ENCODE assay signal across 25 mouse cellular contexts in genomic region chr5:75257067-75257466, GRCm38 (mm10).
DNase-seq lines count a peak whose midpoint lies in the region; ATAC-seq and TF ChIP-seq lines count a peak whose summit lies in the region.
"Had no signal": no experiment of that assay in that cellular context is flagged by ENCODE, and none has a peak within 500 bp of the region (broad histone marks: within the 10 kb centered on the region; RNA-seq: fewer than 3 reads in every experiment).

No protein-coding gene starts in this region.

- no peak for TF ChIP-seq CTCF in hindbrain, postnatal 0 days (IDR thresholded peaks at IDR 0.05; ENCODE audit: low read depth)

- H3K27me3 ChIP-seq in hindbrain, postnatal 0 days (ENCODE audit: insufficient read depth, low read length), result no peaks in the 10 kb centered on the region
- H3K27me3 ChIP-seq: embryonic facial prominence, embryonic 15.5 days; heart, embryonic 13.5 days had no signal

- ATAC-seq in hindbrain, postnatal 0 days, result no peak
- ATAC-seq: activated CD4-positive, CD25-positive, alpha-beta regulatory T cell, adult 4 months; CD4-positive, CD25-positive, alpha-beta regulatory T cell, adult 4 months; forebrain, embryonic 14.5 days; intestine, embryonic 16.5 days; Patski had no signal

- no peak overlapping the region for H3K27ac ChIP-seq in hindbrain, postnatal 0 days
- H3K27ac ChIP-seq: embryonic facial prominence, embryonic 15.5 days; forebrain, embryonic 10.5 days; heart, adult 2 months; heart, embryonic 13.5 days; hindbrain, embryonic 10.5 days; hindbrain, embryonic 14.5 days; kidney, postnatal 0 days had no signal

- H3K9me3 ChIP-seq in hindbrain, postnatal 0 days (ENCODE audit: low read length), result no peaks in the 10 kb centered on the region
- H3K9me3 ChIP-seq: embryonic facial prominence, embryonic 15.5 days; heart, embryonic 13.5 days had no signal

- no peaks in the 10 kb centered on the region for H3K4me1 ChIP-seq in hindbrain, postnatal 0 days (ENCODE audit: insufficient read depth, low read length)
- H3K4me1 ChIP-seq: embryonic facial prominence, embryonic 15.5 days; hindbrain, embryonic 10.5 days had no signal

- no peak overlapping the region for H3K4me3 ChIP-seq in hindbrain, postnatal 0 days (ENCODE audit: low read length)
- H3K4me3 ChIP-seq: embryonic facial prominence, embryonic 15.5 days; erythroblast, embryonic 14.5 days; forebrain, embryonic 10.5 days; heart, adult 2 months; heart, embryonic 13.5 days; hindbrain, embryonic 10.5 days had no signal

- 76% methylated on average over 2 of the region's 2 CpGs for WGBS in hindbrain, postnatal 0 days

- H3K9ac ChIP-seq in hindbrain, postnatal 0 days (replicated peaks; ENCODE audit: low read length), result no peak overlapping the region
- H3K9ac ChIP-seq: embryonic facial prominence, embryonic 15.5 days; heart, embryonic 13.5 days; hindbrain, embryonic 14.5 days had no signal

- no peak overlapping the region for H3K4me2 ChIP-seq in hindbrain, postnatal 0 days (ENCODE audit: low read depth, low read length)
- H3K4me2 ChIP-seq: embryonic facial prominence, embryonic 15.5 days; heart, embryonic 13.5 days; hindbrain, embryonic 14.5 days had no signal

- peak; percentile 83 for DNase-seq in heart, adult 11 months
- no peak for DNase-seq in heart, adult 8-10 months (ENCODE audit: low spot score)
- peak; percentile 15 for DNase-seq in kidney, postnatal 10 days
- DNase-seq in kidney, adult 9 months, result no peak
- DNase-seq in adipocyte (ENCODE audit: low spot score), result peak; percentile 51
- DNase-seq in layer of hippocampus, postnatal 25 days (ENCODE audit: extremely low spot score in 1 of 2, low spot score in 1 of 2), result no peak
- DNase-seq in hindbrain, postnatal 0 days (ENCODE audit: low spot score), result no peak
- DNase-seq: B cell, adult 2 months; cerebellum, adult 2 months; cerebellum, postnatal 10 days; gastrocnemius, postnatal 36 days; kidney, adult 8-10 months had no signal

- no peaks in the 10 kb centered on the region for H3K36me3 ChIP-seq in hindbrain, postnatal 0 days (ENCODE audit: insufficient read depth, low read length)
- H3K36me3 ChIP-seq: embryonic facial prominence, embryonic 15.5 days; forebrain, embryonic 10.5 days; heart, embryonic 13.5 days; hindbrain, embryonic 10.5 days had no signal

Comparison
In these comparisons a context has a peak if more than half of its experiments do, and no peak if none do; other contexts are left out.
1. DNase-seq: peak in heart, adult 11 months (single experiment), kidney, postnatal 10 days (single experiment) and adipocyte (single experiment); none in heart, adult 8-10 months (single experiment), kidney, adult 9 months (single experiment), layer of hippocampus, postnatal 25 days (0 of 2) and hindbrain, postnatal 0 days (single experiment).